Mouse (Mus musculus): ENCODE data around the gene Men1. TPM values are rescaled to one million over a fixed set of nuclear protein-coding genes. Genes with fewer than 3 reads are reported as not detected.
A peak's percentile ranks its signal among the peaks of the same experiment; 100 is the strongest.

Men1 gene
- total and polyA plus RNA-seq, 3 experiments: 24.9 to 67.8 (median 42.9) TPM

GRCm38 (mm10) chr19:6390251-6390650 lies 55.5 kb downstream of the Men1 start:
- Histone ChIP-seq H3K79me2 (replicated peaks; ENCODE audit: control insufficient read depth, extremely low read depth, insufficient read depth, poor library complexity, severe bottlenecking) (no peaks in the 10 kb centered on the region), H3K27me3 (replicated peaks) (no peaks in the 10 kb centered on the region), H3K36me3 (replicated peaks in 1 of 2; ENCODE audit: control insufficient read depth in 1 of 2, insufficient read depth in 1 of 2, low read length in 1 of 2) (peaks cover 0 to 53% of the 10 kb centered on the region in 2 experiments), H3K4me3 (replicated peaks in 1 of 3; ENCODE audit: low read depth in 2 of 3, low read length in 2 of 3, poor library complexity in 1 of 3) (no peak overlapping the region), H3K9ac (ENCODE audit: insufficient read depth, low read depth) (peak overlapping the region; percentile 3; the same call in 1 of the 2 replicates), H3K9me3 (replicated peaks; ENCODE audit: low read length) (no peaks in the 10 kb centered on the region), H3K4me2 (ENCODE audit: insufficient read depth, low read depth, poor library complexity, severe bottlenecking) (peak overlapping the region; percentile 34; the same call in 1 of the 2 replicates), H3K4me1 (ENCODE audit: control insufficient read depth in 1 of 2, insufficient read depth in 2 of 2) (peaks cover 0 to 9% of the 10 kb centered on the region in 2 experiments; a peak in 2 of 4 replicates), H3K27ac (ENCODE audit: insufficient read depth, low read depth) (no peak overlapping the region)
- DNase-seq (ENCODE audit: extremely low read depth): no peak
- in situ Hi-C loops (cut with MboI; ENCODE audit: low pct_ligation_motif_present, low pct_unique_long_range_greater_than_20kb, low sequenced_read_pairs) (no loop called here), dilution Hi-C loops (cut with MboI; ENCODE audit: extremely low pct_ligation_motif_present, extremely low pct_unique_long_range_greater_than_20kb, low sequenced_read_pairs) (no loop called here)
- TF ChIP-seq IRF4 (IDR thresholded peaks at IDR 0.05; ENCODE audit: low read depth, low read length) (no peak), BHLHE40 (IDR thresholded peaks at IDR 0.05; ENCODE audit: low read depth, low read length) (no peak), KAT2A (IDR thresholded peaks at IDR 0.05; ENCODE audit: insufficient replicate concordance, low read length) (no peak), TBP (conservative IDR thresholded peaks at IDR 0.05; ENCODE audit: low read depth, low read length) (no peak)

Other genes starting within 250 kb of the Men1 start
- gene Cdca5, start 250.0 kb upstream of the Men1 start, total RNA-seq (2012; rRNA removed): 51.5 and 59.2 TPM in 2 replicates
- gene Cdca5, start 250.0 kb upstream of the Men1 start, total RNA-seq (2014; rRNA removed): 62.7 and 67.8 TPM in 2 replicates
- gene Cdca5, start 250.0 kb upstream of the Men1 start, polyA plus RNA-seq (2012; ENCODE audit: insufficient read length, low read depth): 80.6 and 81.6 TPM in 2 replicates
- gene AC131692.1, start 240.6 kb upstream of the Men1 start, total RNA-seq (2012; rRNA removed): 0.81 and 0.84 TPM in 2 replicates
- 0.42 and 0.74 TPM in 2 replicates for gene AC131692.1, start 240.6 kb upstream of the Men1 start, total RNA-seq (2014; rRNA removed)
- 4.6 and 4.7 TPM in 2 replicates for gene AC131692.1, start 240.6 kb upstream of the Men1 start, polyA plus RNA-seq (2012; ENCODE audit: insufficient read length, low read depth)
- gene Naaladl1, start 229.2 kb upstream of the Men1 start, total RNA-seq (2012; rRNA removed): 0.25 and 0.34 TPM in 2 replicates
- 0.20 and 0.24 TPM in 2 replicates for gene Naaladl1, start 229.2 kb upstream of the Men1 start, total RNA-seq (2014; rRNA removed)
- gene Naaladl1, start 229.2 kb upstream of the Men1 start, polyA plus RNA-seq (2012; ENCODE audit: insufficient read length, low read depth): 1.1 and 1.9 TPM in 2 replicates
- 27.0 and 31.0 TPM in 2 replicates for gene Sac3d1, start 216.3 kb upstream of the Men1 start, total RNA-seq (2012; rRNA removed)
- 24.6 and 31.9 TPM in 2 replicates for gene Sac3d1, start 216.3 kb upstream of the Men1 start, total RNA-seq (2014; rRNA removed)
- 26.9 and 29.8 TPM in 2 replicates for gene Sac3d1, start 216.3 kb upstream of the Men1 start, polyA plus RNA-seq (2012; ENCODE audit: insufficient read length, low read depth)
- 15.6 and 17.4 TPM in 2 replicates for gene Snx15, start 206.7 kb upstream of the Men1 start, total RNA-seq (2012; rRNA removed)
- 14.0 and 15.3 TPM in 2 replicates for gene Snx15, start 206.7 kb upstream of the Men1 start, total RNA-seq (2014; rRNA removed)
- 14.4 and 15.7 TPM in 2 replicates for gene Snx15, start 206.7 kb upstream of the Men1 start, polyA plus RNA-seq (2012; ENCODE audit: insufficient read length, low read depth)
- gene Batf2, start 194.0 kb upstream of the Men1 start, total RNA-seq (2012; rRNA removed): not detected in 2 replicates
- not detected in 2 replicates for gene Batf2, start 194.0 kb upstream of the Men1 start, total RNA-seq (2014; rRNA removed)
- gene Batf2, start 194.0 kb upstream of the Men1 start, polyA plus RNA-seq (2012; ENCODE audit: insufficient read length, low read depth): not detected in 2 replicates
- 35.4 and 48.4 TPM in 2 replicates for gene Arl2, start 193.4 kb upstream of the Men1 start, total RNA-seq (2012; rRNA removed)
- gene Arl2, start 193.4 kb upstream of the Men1 start, total RNA-seq (2014; rRNA removed): 23.9 and 27.9 TPM in 2 replicates
- gene Arl2, start 193.4 kb upstream of the Men1 start, polyA plus RNA-seq (2012; ENCODE audit: insufficient read length, low read depth): 28.0 and 36.9 TPM in 2 replicates
- gene Majin, start 150.6 kb upstream of the Men1 start, total RNA-seq (2012; rRNA removed): not detected in 2 replicates
- not detected in 2 replicates for gene Majin, start 150.6 kb upstream of the Men1 start, total RNA-seq (2014; rRNA removed)
- gene Majin, start 150.6 kb upstream of the Men1 start, polyA plus RNA-seq (2012; ENCODE audit: insufficient read length, low read depth): not detected in 2 replicates
- gene Gpha2, start 108.6 kb upstream of the Men1 start, total RNA-seq (2012; rRNA removed): not detected in 2 replicates
- gene Gpha2, start 108.6 kb upstream of the Men1 start, total RNA-seq (2014; rRNA removed): not detected in 2 replicates
- not detected in 2 replicates for gene Gpha2, start 108.6 kb upstream of the Men1 start, polyA plus RNA-seq (2012; ENCODE audit: insufficient read length, low read depth)
- gene Ppp2r5b, start 99.1 kb upstream of the Men1 start, total RNA-seq (2012; rRNA removed): 7.8 and 9.8 TPM in 2 replicates
- gene Ppp2r5b, start 99.1 kb upstream of the Men1 start, total RNA-seq (2014; rRNA removed): 2.8 and 3.0 TPM in 2 replicates
- 3.4 and 4.1 TPM in 2 replicates for gene Ppp2r5b, start 99.1 kb upstream of the Men1 start, polyA plus RNA-seq (2012; ENCODE audit: insufficient read length, low read depth)
- 9.5 and 10.0 TPM in 2 replicates for gene Atg2a, start 93.3 kb upstream of the Men1 start, total RNA-seq (2012; rRNA removed)
- 2.3 and 2.8 TPM in 2 replicates for gene Atg2a, start 93.3 kb upstream of the Men1 start, total RNA-seq (2014; rRNA removed)
- 9.4 and 13.9 TPM in 2 replicates for gene Atg2a, start 93.3 kb upstream of the Men1 start, polyA plus RNA-seq (2012; ENCODE audit: insufficient read length, low read depth)
- 231 and 400 TPM in 2 replicates for gene Ehd1, start 58.3 kb upstream of the Men1 start, total RNA-seq (2012; rRNA removed)
- 97.4 and 131 TPM in 2 replicates for gene Ehd1, start 58.3 kb upstream of the Men1 start, total RNA-seq (2014; rRNA removed)
- 245 and 301 TPM in 2 replicates for gene Ehd1, start 58.3 kb upstream of the Men1 start, polyA plus RNA-seq (2012; ENCODE audit: insufficient read length, low read depth)
- gene Cdc42bpg, start 28.5 kb upstream of the Men1 start, total RNA-seq (2012; rRNA removed): 4.1 and 4.2 TPM in 2 replicates
- gene Cdc42bpg, start 28.5 kb upstream of the Men1 start, total RNA-seq (2014; rRNA removed): 0.65 and 0.79 TPM in 2 replicates
- gene Cdc42bpg, start 28.5 kb upstream of the Men1 start, polyA plus RNA-seq (2012; ENCODE audit: insufficient read length, low read depth): 2.3 and 2.6 TPM in 2 replicates
- 77.6 and 95.2 TPM in 2 replicates for gene Map4k2, start 6.2 kb downstream of the Men1 start, total RNA-seq (2012; rRNA removed)
- 55.5 and 56.7 TPM in 2 replicates for gene Map4k2, start 6.2 kb downstream of the Men1 start, total RNA-seq (2014; rRNA removed)
- 119 and 127 TPM in 2 replicates for gene Map4k2, start 6.2 kb downstream of the Men1 start, polyA plus RNA-seq (2012; ENCODE audit: insufficient read length, low read depth)
- gene Sf1, start 28.7 kb downstream of the Men1 start, total RNA-seq (2012; rRNA removed): 70.4 and 83.2 TPM in 2 replicates
- 54.5 and 64.7 TPM in 2 replicates for gene Sf1, start 28.7 kb downstream of the Men1 start, total RNA-seq (2014; rRNA removed)
- gene Sf1, start 28.7 kb downstream of the Men1 start, polyA plus RNA-seq (2012; ENCODE audit: insufficient read length, low read depth): 229 and 251 TPM in 2 replicates
- 0.47 and 0.63 TPM in 2 replicates for gene Pygm, start 49.4 kb downstream of the Men1 start, total RNA-seq (2012; rRNA removed)
- gene Pygm, start 49.4 kb downstream of the Men1 start, total RNA-seq (2014; rRNA removed): 0.32 and 0.92 TPM in 2 replicates
- gene Pygm, start 49.4 kb downstream of the Men1 start, polyA plus RNA-seq (2012; ENCODE audit: insufficient read length, low read depth): 1.2 and 2.0 TPM in 2 replicates
- 16.9 and 22.0 TPM in 2 replicates for gene Rasgrp2, start 64.4 kb downstream of the Men1 start, total RNA-seq (2012; rRNA removed)
- 7.4 and 9.3 TPM in 2 replicates for gene Rasgrp2, start 64.4 kb downstream of the Men1 start, total RNA-seq (2014; rRNA removed)
- 26.0 and 37.9 TPM in 2 replicates for gene Rasgrp2, start 64.4 kb downstream of the Men1 start, polyA plus RNA-seq (2012; ENCODE audit: insufficient read length, low read depth)
- gene Nrxn2, start 83.8 kb downstream of the Men1 start, total RNA-seq (2012; rRNA removed): 0.29 and 0.30 TPM in 2 replicates
- gene Nrxn2, start 83.8 kb downstream of the Men1 start, total RNA-seq (2014; rRNA removed): 0.20 and 0.31 TPM in 2 replicates
- 0.71 and 1.1 TPM in 2 replicates for gene Nrxn2, start 83.8 kb downstream of the Men1 start, polyA plus RNA-seq (2012; ENCODE audit: insufficient read length, low read depth)
- gene Slc22a12, start 208.1 kb downstream of the Men1 start, total RNA-seq (2012; rRNA removed): 0.17 TPM in 1 of 2 replicates, not detected in the other
- 0.24 and 0.94 TPM in 2 replicates for gene Slc22a12, start 208.1 kb downstream of the Men1 start, total RNA-seq (2014; rRNA removed)
- gene Slc22a12, start 208.1 kb downstream of the Men1 start, polyA plus RNA-seq (2012; ENCODE audit: insufficient read length, low read depth): 1.2 and 2.1 TPM in 2 replicates